Mouse (Mus musculus) megakaryocyte-erythroid progenitor cell, adult 5-6 weeks (primary cell): ENCODE results near the gene Ube2u. TPM values are rescaled to one million over a fixed set of nuclear protein-coding genes. Genes with fewer than 3 reads are reported as not detected.
A peak's percentile ranks its signal among the peaks of the same experiment; 100 is the strongest.

Source experiments
- ATAC-seq: replicated peaks from 2 replicates; pipeline ENCODE4 v1.8.0; 2016; ENCODE audit warnings: mild to moderate bottlenecking, inconsistent platforms; ENCODE audit not compliant: severe bottlenecking, poor library complexity, low FRiP score, low TSS enrichment
- total RNA-seq, 2 experiments: library from RNA; stranded (forward) in 1 of 2; stranded (reverse) in 1 of 2; fragments of 200-1000, 215-1000 nt in 1 of 2; fragments of >200 nt in 1 of 2; fragmentation: Nextera tagmentation in 1 of 2; gene quantifications; 2 replicates each; pipeline ENCODE4 v1.2.3; 2014 to 2017

The Ube2u gene
- total RNA-seq, 2 experiments from 2014 or later: not detected

GRCm38 (mm10) chr4:100534946-100535345 is 56.3 kb downstream of the Ube2u start:
- ATAC-seq: no peak

GRCm38 (mm10) chr4:100537898-100538297 is 59.2 kb downstream of the Ube2u start:
- no peak; the same call in 1 of the 2 replicates for ATAC-seq

GRCm38 (mm10) chr4:100539483-100539882 is 60.8 kb downstream of the Ube2u start:
- ATAC-seq: no peak

GRCm38 (mm10) chr4:100547905-100548304 is 69.3 kb downstream of the Ube2u start:
- ATAC-seq: no peak

DNA sequence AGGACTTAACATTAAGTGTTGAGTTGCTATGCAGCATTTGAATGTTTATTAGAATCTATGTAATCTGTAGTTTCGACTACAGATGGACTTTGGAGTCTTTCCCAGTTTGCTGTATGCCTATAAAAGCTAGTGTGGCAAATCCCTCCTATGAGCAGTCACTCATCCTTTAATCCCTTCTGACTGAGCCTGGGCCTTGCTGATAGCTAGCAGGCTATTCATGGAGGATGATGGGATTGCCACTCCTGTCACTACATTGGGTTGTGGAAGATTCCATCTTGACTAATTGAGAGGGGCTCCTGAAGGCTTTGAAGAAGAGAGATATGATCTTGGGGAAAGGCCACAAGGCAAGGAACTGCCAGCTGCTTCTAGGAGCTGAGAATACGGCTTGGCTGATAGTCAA is 74.6 kb downstream of the Ube2u start:
- ATAC-seq: no peak

GRCm38 (mm10) chr4:100588236-100589206 is 109.9 kb downstream of the Ube2u start:
- peak; percentile 68; the same call in 1 of the 2 replicates for ATAC-seq

DNA sequence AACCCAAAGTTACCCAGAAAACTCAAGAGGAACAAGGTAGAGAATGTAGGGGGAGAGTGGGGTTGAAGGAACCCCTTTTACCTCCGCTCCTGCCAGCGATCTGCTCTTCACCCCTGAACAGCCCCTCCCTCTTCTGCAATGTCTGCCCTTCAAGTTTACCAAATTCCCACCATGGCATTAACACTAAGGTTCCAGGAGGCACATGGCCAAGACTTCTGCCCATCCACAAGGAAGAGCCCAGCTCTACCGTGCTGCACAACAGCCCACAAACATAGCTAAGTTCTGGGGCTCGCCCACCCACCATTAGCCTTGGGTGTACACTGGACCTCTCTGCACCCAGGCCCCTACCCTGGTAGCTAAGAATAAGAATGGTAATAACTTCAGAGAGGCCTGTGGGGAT is 117.1 kb downstream of the Ube2u start:
- no peak for ATAC-seq

- ATAC-seq: no peak
Measured at GRCm38 (mm10) chr4:100596630-100597029, 118.0 kb downstream of the Ube2u start.

GRCm38 (mm10) chr4:100597049-100597448 is 118.4 kb downstream of the Ube2u start:
- ATAC-seq: no peak
